Mouse (Mus musculus): ENCODE results near the gene Rsph14.
A peak's percentile ranks its signal among the peaks of the same experiment; 100 is the strongest.

Rsph14 gene

DNA sequence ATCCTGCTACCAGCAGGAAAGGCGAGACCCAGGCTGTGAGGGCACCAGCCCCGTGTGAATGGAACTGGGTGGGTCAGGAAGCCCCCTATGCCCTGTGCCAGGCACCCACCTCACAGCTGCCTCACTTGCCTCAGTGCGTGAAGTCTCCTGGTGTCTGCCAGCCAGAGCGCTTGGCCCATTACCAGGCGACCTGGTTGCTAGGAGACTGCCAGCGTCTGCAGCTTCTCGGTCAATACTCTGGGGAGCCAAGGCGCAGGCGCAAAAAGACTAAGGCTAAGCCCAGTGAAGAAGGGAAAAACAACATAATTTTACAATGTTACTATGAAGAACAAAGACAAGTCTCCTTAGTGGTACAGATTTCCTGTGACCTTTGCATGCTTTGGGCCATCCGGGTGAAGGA is at the start of gene Rsph14:
Gene Rsph14 (minus strand): TSS at position 192 of the 400 bp plus-strand sequence.
- DNase-seq (ENCODE audit: low read depth), result no peak

DNA sequence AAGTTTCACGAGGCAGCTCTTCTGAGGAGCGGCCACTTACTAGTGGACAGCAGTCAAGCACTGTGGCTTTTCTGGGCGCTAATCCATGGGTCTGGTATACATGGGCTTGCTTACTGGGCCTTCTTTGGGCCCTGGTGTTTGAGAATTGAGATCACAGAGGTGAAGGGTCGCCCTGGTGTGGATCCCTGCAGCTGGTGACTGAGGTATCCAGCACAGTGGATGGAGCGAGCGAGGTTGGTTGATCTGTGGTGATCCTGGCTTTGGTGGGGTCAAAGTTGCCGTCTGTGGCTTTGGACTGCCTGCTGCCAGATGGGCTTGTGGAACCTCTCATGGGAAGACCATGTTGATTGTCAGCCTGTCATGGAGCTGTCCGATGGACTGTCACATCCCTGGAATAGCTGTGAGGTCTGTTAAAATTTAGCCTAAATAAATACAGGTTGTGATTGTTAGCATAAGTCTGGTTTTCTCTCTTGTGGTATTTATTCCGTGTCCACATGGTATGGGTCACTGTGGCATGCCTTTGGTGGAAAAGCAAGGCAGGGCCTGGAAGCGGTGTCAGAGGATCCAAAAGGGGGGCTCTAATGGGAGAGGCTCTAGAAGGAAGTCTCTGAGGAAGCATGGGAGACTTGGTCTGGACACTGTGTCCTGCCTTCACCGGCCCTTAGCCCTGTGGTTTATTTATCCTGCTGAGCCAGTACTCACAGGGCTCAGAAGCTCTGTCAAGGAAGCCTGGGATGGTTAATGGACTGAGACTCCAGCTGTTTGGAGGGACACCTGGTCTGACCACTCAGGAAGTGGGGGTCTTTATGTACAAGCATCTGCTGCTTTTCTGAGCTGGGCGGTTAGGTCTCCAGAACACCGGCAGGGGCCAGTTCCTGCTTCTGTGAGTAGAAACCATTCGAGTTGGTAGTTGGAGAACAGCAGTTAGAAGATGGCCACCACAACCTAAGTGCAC is 46.1 kb upstream of the Rsph14 start:
- no peak for DNase-seq (ENCODE audit: low read depth)

DNA sequence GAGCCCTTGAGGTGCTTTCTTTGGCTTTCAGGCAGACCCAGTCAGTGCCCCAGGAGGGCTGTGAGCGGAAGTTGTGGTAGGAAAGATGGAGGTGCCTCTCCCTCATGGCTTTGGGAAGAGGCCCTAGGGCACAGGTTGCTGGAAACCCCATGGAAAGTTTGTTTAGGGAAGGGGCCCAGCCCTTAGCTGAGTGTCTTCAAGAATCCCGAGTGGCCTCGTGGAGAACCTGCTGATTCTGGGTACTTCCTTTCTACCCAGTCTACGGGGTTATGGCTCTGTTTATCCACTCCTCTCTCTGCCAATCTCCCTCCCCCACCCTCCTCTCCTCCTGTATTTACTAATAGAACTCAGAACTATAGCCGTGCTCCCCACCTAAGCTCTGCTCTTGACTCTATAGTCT is 43.3 kb upstream of the Rsph14 start:
- DNase-seq (ENCODE audit: low read depth), result no peak

GRCm38 (mm10) chr10:75070281-75070976 is 38.0 kb upstream of the Rsph14 start:
- no peak for DNase-seq (ENCODE audit: low read depth)

- DNase-seq (ENCODE audit: low read depth), result no peak
Measured at GRCm38 (mm10) chr10:75068624-75069328, 36.4 kb upstream of the Rsph14 start.

DNA sequence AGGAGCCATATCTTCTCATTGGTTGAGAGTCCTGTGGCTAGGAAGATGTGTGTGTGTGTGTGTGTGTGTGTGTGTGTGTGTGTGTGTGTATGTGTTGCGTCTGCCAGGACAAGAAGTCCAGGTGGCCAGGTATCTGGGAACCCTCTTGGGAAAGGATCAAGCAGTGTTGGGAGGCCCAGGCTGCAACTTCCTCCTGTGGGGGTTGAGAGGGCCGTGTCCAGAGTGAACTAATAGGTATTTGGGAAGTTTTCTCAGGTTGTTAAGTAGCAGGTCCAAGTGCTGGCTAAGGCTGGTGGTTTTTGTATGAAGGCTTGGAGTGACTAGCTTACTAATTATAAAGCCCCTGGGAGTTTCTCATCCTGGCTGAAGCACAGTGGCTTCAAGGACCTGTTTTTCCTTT is 35.7 kb upstream of the Rsph14 start:
- DNase-seq (ENCODE audit: low read depth), result no peak

- DNase-seq (ENCODE audit: low read depth), result no peak
Measured at GRCm38 (mm10) chr10:75067446-75067845, 35.1 kb upstream of the Rsph14 start.

GRCm38 (mm10) chr10:75065691-75066090 is 33.3 kb upstream of the Rsph14 start:
- no peak for DNase-seq (ENCODE audit: low read depth)

GRCm38 (mm10) chr10:75063301-75063965 is 31.0 kb upstream of the Rsph14 start:
- no peak for DNase-seq (ENCODE audit: low read depth)

DNA sequence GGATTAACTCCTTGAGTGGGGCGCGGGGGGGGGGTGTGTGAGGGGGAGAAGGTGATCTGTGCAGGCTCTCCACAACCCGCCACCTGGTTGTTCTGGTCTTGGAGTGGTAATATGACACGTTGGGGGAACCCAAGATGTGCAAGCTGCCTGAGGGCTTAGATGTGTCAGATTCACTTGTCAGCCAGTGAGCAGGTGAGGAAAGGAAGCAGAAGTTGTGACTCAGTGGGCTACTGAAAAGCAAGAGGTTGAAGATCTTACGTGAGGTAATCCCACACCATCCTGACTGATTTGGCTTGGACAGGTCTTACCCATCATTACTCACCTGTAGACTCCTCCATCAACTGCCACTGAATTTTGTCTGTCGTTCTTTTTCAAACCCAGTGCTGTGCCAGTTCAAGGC is 30.2 kb upstream of the Rsph14 start:
- DNase-seq (ENCODE audit: low read depth), result no peak

DNA sequence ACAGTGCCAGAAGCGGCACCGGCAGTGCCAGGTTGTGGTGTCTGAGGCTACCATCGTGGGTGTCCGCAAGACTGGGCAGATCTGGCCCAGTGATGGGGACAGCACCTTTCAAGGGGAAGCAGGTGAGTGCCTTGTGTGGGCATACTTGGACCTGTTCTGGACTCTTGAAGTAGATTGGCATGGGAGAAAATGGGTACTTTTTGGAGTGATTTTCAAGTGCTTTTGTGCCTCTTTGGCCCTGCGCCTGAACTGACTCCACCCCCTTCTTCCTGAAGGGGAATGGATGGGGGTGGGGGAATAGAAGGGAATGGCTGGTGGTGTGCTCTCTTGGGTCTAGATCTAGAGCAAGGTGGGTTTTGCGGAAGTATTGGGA is 29.8 kb upstream of the Rsph14 start:
- DNase-seq (ENCODE audit: low read depth), result no peak

DNA sequence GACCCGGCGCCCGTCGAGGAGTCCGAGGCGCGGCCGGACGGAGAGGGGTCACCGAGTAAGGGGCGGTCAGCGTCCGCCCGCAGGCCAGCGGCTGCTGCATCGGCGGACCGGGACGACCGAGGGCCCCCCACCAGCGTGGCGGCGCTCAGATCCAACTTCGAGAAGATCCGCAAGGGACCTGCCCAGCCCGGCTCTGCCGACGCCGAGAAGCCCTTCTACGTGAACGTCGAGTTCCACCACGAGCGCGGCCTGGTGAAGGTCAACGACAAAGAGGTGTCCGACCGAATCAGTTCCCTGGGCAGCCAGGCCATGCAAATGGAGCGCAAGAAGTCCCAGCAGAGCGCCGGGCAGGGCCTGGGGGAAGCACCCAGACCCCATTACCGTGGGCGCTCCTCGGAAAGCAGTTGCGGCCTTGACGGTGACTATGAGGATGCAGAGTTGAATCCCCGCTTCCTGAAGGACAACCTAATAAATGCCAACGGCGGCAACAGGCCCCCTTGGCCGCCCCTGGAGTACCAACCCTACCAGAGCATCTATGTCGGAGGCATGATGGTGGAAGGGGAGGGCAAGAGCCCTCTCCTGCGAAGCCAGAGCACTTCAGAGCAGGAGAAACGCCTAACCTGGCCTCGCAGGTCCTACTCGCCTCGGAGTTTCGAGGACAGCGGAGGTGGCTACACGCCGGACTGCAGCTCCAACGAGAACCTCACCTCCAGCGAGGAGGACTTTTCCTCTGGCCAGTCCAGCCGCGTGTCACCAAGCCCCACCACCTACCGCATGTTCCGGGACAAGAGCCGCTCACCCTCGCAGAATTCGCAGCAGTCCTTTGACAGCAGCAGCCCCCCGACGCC is 29.2 kb upstream of the Rsph14 start:
- DNase-seq (ENCODE audit: low read depth), result no peak

DNA sequence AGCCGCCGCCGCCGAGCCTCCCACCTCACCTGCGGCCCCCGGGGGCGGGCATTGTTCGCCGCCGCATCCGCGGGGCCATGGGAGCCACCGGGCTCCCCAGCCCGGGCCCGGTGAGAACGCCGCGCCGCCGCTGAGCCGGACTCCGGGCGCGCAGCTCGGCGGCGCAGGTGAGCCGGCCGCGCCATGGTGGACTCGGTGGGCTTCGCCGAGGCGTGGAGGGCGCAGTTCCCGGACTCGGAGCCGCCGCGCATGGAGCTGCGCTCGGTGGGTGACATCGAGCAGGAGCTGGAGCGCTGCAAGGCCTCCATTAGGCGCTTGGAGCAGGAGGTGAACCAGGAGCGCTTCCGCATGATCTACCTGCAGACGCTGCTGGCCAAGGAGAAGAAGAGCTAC is 28.5 kb upstream of the Rsph14 start:
- no peak for DNase-seq (ENCODE audit: low read depth)

DNA sequence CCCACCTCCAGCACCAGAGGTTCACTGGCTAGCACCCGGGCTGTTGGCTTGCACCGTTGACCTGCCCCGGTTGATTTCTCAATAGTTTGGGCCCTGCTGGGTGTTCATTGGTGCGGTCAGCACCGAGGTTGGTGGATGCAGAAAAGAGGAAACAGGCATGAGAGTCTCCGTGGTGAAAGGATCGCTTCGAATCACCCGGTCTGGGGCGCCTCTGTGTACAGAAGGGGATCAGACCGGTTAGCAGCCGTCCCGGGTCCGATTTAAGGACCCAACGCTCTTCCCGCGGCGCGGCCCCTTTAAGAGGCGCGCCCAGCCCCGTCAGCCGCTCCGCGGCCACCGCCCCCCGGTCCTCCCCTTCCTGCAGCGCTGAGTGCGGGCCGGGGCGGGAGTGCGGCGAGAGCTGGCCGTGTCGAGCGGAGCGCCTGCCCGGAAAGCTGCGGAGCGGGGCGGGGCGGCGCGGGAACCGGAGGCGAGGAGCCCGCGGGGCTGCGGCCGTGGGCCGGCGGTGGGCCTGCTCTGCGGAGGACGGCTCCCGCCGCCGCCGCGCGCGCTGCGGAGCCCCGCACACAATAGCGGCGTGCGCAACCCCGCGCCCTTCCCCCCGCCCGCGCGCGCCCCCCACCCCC is 27.9 kb upstream of the Rsph14 start, which contains the start of gene Bcr:
Gene Bcr (plus strand): TSS at position 376 of the 626 bp plus-strand sequence.
- peak; percentile 41 for DNase-seq (ENCODE audit: low read depth)

DNA sequence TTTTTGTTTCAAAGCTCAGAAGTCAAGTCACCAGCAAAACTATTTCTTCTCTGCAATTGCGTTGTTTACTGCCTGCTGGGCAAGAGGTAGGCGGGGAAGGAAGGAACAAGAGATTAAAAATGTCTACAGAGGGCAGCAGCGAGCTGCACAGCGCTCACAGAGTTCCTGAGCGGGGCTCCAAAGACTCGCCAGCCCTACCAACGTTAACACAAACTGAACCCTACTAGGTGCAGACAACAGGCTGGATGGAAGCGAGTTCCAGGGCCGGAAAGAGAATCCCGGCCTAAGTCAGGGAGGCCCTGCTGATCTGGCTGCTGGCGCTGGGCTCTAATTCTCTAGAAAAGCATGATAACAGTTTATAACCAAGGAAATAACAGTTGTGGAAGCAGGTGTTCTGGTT is 27.0 kb upstream of the Rsph14 start:
- peak; percentile 73 for DNase-seq (ENCODE audit: low read depth)

DNA sequence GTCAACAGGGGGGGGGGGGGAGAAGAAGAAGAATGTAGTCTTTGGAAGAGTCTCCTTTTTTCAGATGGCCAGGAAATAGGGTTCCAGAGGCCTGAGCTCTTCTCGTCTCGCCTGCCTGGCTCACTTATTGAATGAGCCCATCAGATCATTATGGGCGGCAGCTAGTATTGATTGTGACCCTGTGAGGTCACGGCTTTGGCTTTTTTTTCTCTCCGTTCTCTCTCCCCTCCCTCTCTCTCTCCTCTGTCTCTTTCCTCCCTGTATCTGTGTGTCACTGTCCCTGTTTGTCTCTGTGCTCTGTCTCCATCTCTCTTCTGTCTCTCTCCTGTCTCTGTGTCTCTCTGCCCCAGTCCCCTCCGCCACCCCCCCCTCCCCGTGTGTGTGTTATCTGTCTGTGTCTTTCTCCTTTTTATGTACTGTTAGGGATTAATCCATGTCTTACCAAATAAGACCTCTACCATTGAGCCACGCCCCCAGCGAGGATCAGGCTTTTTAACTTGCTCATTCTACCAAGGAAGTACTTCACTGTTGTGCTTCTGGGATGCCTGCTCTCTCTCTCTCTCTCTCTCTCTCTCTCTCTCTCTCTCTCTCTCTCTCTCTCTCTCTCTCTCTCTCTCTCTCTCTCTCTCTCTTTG is 26.5 kb upstream of the Rsph14 start:
- DNase-seq (ENCODE audit: low read depth), result no peak

GRCm38 (mm10) chr10:75058336-75058735 is 25.9 kb upstream of the Rsph14 start:
- DNase-seq (ENCODE audit: low read depth), result no peak

DNA sequence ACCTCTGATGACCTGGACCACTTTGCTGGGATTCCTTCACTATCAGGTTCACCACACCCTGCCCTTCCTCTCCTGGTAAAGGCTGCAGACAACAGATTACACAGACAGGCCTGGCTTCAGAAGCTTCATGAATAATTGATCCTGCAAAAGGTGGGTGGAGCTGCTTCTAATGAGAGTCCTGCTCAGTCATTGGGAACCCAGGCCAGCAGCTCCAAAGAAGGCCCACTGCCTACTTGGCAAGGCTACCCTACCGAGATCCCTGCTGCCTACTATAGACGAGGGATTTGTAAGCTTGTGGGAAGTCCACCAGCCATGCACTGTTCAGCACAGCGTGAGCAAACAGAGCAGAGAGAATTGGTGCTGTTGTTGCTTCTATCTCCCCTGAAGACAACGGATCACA is 23.9 kb upstream of the Rsph14 start:
- DNase-seq (ENCODE audit: low read depth), result no peak

GRCm38 (mm10) chr10:75055672-75056071 is 23.3 kb upstream of the Rsph14 start:
- DNase-seq (ENCODE audit: low read depth), result no peak

GRCm38 (mm10) chr10:75054125-75054524 is 21.7 kb upstream of the Rsph14 start:
- DNase-seq (ENCODE audit: low read depth), result no peak

Data from c-Kit-positive CD71-negative TER-119-negative erythroid progenitor cells, embryonic 14.5 days (primary cell).